21 mouse cellular contexts compared by ENCODE assay signal in the genomic region with DNA sequence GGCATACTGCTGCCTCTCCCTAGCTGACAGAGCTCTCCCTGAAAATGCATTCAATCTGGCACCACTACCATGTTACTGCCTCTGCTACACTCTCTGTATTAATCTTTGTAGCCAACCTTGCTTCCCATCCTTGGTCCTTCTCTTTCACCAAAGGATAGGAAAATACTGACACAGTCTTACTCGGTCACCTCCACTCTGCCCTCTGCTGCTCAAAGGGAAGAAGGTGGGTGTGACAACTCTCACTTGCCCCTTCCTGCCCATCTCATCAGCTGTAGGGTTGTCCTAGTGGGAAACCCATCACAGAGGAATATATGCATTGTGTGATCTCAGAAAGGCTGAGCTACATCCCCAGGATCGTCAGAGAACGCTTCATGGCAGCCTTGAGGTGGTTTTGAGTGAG. TPM values are rescaled to one million over a fixed set of nuclear protein-coding genes. Genes with fewer than 3 reads are reported as not detected.
DNase-seq lines count a peak whose midpoint lies in the region; ATAC-seq and TF ChIP-seq lines count a peak whose summit lies in the region.
"Had no signal": no experiment of that assay in that cellular context is flagged by ENCODE, and none has a peak within 500 bp of the region (broad histone marks: within the 10 kb centered on the region; RNA-seq: fewer than 3 reads in every experiment).

No protein-coding gene starts in this region.

- peaks cover 3% of the 10 kb centered on the region; the same call in 1 of the 2 replicates for H3K4me1 ChIP-seq in forebrain, postnatal 0 days (ENCODE audit: insufficient read depth)
- no peaks in the 10 kb centered on the region for H3K4me1 ChIP-seq in forebrain, embryonic 14.5 days (ENCODE audit: control insufficient read depth, insufficient read depth, low read length)
- no peaks in the 10 kb centered on the region for H3K4me1 ChIP-seq in kidney, postnatal 0 days (replicated peaks; ENCODE audit: insufficient read depth, low read length)
- no peaks in the 10 kb centered on the region for H3K4me1 ChIP-seq in kidney, embryonic 16.5 days (ENCODE audit: insufficient read depth, low read length)
- H3K4me1 ChIP-seq in lung, embryonic 14.5 days (ENCODE audit: insufficient read depth): no peaks in the 10 kb centered on the region
- H3K4me1 ChIP-seq: hindbrain, embryonic 15.5 days; limb, embryonic 15.5 days; megakaryocyte, embryonic 14.5 days; stomach, embryonic 15.5 days had no signal

- H3K9me3 ChIP-seq in forebrain, postnatal 0 days (ENCODE audit: low read length): no peaks in the 10 kb centered on the region
- H3K9me3 ChIP-seq in forebrain, embryonic 14.5 days (replicated peaks; ENCODE audit: control insufficient read depth, low read length): no peaks in the 10 kb centered on the region
- no peaks in the 10 kb centered on the region for H3K9me3 ChIP-seq in kidney, postnatal 0 days (replicated peaks; ENCODE audit: low read length)
- no peaks in the 10 kb centered on the region for H3K9me3 ChIP-seq in kidney, embryonic 16.5 days (ENCODE audit: low read length)
- no peaks in the 10 kb centered on the region for H3K9me3 ChIP-seq in lung, embryonic 14.5 days (ENCODE audit: low read depth, low read length)
- H3K9me3 ChIP-seq: hindbrain, embryonic 15.5 days; limb, embryonic 15.5 days; stomach, embryonic 15.5 days had no signal

- DNase-seq in forebrain, postnatal 0 days: no peak
- no peak for DNase-seq in forebrain, embryonic 14.5 days (ENCODE audit: low spot score)
- no peak for DNase-seq in kidney, postnatal 0 days (ENCODE audit: low spot score)
- DNase-seq in lung, embryonic 14.5 days: no peak
- no peak for DNase-seq in lung, postnatal 4 days
- DNase-seq in brain, adult 2 months (ENCODE audit: low read depth, low spot score): peak; percentile 18
- DNase-seq: cerebellum, adult 11 months; cerebellum, postnatal 14 days; embryo, embryonic 11 days; heart, postnatal 36 days; kidney, adult 11 months; layer of hippocampus, postnatal 36 days; retina, postnatal 1 day; thymus, adult 2 months had no signal

- H3K27me3 ChIP-seq in forebrain, postnatal 0 days (ENCODE audit: insufficient read depth, low read length): no peaks in the 10 kb centered on the region
- H3K27me3 ChIP-seq in forebrain, embryonic 14.5 days (replicated peaks; ENCODE audit: control insufficient read depth, insufficient read depth, low read length): no peaks in the 10 kb centered on the region
- H3K27me3 ChIP-seq in kidney, postnatal 0 days (ENCODE audit: insufficient read depth, low read length): no peaks in the 10 kb centered on the region
- no peaks in the 10 kb centered on the region for H3K27me3 ChIP-seq in kidney, embryonic 16.5 days (ENCODE audit: insufficient read depth, low read length)
- H3K27me3 ChIP-seq in lung, embryonic 14.5 days (ENCODE audit: insufficient read depth, low read length): no peaks in the 10 kb centered on the region
- H3K27me3 ChIP-seq: hindbrain, embryonic 15.5 days; limb, embryonic 15.5 days; megakaryocyte, embryonic 14.5 days; stomach, embryonic 15.5 days had no signal

- H3K4me2 ChIP-seq in forebrain, postnatal 0 days (ENCODE audit: low read depth): no peak overlapping the region
- no peak overlapping the region for H3K4me2 ChIP-seq in forebrain, embryonic 14.5 days (ENCODE audit: low read length)
- H3K4me2 ChIP-seq in kidney, postnatal 0 days (ENCODE audit: low read length): no peak overlapping the region
- H3K4me2 ChIP-seq in kidney, embryonic 16.5 days (replicated peaks; ENCODE audit: low read depth, low read length): no peak overlapping the region
- no peak overlapping the region for H3K4me2 ChIP-seq in lung, embryonic 14.5 days
- H3K4me2 ChIP-seq: heart, embryonic 11.5 days; hindbrain, embryonic 15.5 days; limb, embryonic 15.5 days; stomach, embryonic 15.5 days had no signal

- no peak overlapping the region for H3K9ac ChIP-seq in forebrain, postnatal 0 days
- H3K9ac ChIP-seq in forebrain, embryonic 14.5 days (ENCODE audit: low read length): no peak overlapping the region
- no peak overlapping the region for H3K9ac ChIP-seq in kidney, postnatal 0 days (ENCODE audit: low read depth, low read length)
- H3K9ac ChIP-seq in kidney, embryonic 16.5 days (replicated peaks; ENCODE audit: low read length): no peak overlapping the region
- H3K9ac ChIP-seq in lung, embryonic 14.5 days: no peak overlapping the region
- H3K9ac ChIP-seq: hindbrain, embryonic 15.5 days; limb, embryonic 15.5 days; stomach, embryonic 15.5 days had no signal

- H3K4me3 ChIP-seq in forebrain, postnatal 0 days (ENCODE audit: low read depth, low read length): no peak overlapping the region
- no peak overlapping the region for H3K4me3 ChIP-seq in forebrain, embryonic 14.5 days (ENCODE audit: low read depth, low read length)
- no peak overlapping the region for H3K4me3 ChIP-seq in kidney, postnatal 0 days (replicated peaks; ENCODE audit: low read depth, low read length)
- H3K4me3 ChIP-seq in kidney, embryonic 16.5 days (ENCODE audit: low read length): no peak overlapping the region
- H3K4me3 ChIP-seq in lung, embryonic 14.5 days (ENCODE audit: low read depth, low read length): no peak overlapping the region
- H3K4me3 ChIP-seq: hindbrain, embryonic 15.5 days; limb, embryonic 15.5 days; megakaryocyte, embryonic 14.5 days; stomach, embryonic 15.5 days had no signal

- 83% methylated on average over 3 of the region's 3 CpGs for WGBS in forebrain, postnatal 0 days
- 85% methylated on average over 3 of the region's 3 CpGs for WGBS in forebrain, embryonic 14.5 days
- 76% methylated on average over 3 of the region's 3 CpGs for WGBS in kidney, postnatal 0 days
- WGBS in kidney, embryonic 16.5 days: 83% methylated on average over 3 of the region's 3 CpGs
- WGBS in lung, embryonic 14.5 days: 68% methylated on average over 3 of the region's 3 CpGs

- no peak for ATAC-seq in forebrain, postnatal 0 days
- no peak for ATAC-seq in forebrain, embryonic 14.5 days
- no peak for ATAC-seq in kidney, postnatal 0 days (replicated peaks; ENCODE audit: low FRiP score, low read depth)
- no peak for ATAC-seq in kidney, embryonic 16.5 days (ENCODE audit: low FRiP score, low TSS enrichment)
- ATAC-seq in lung, embryonic 14.5 days (ENCODE audit: insufficient read depth): no peak
- ATAC-seq: forebrain, embryonic 16.5 days had no signal

- peaks cover 32% of the 10 kb centered on the region for H3K36me3 ChIP-seq in forebrain, postnatal 0 days (ENCODE audit: insufficient read depth)
- peaks cover 48% of the 10 kb centered on the region for H3K36me3 ChIP-seq in forebrain, embryonic 14.5 days (ENCODE audit: control insufficient read depth, insufficient read depth, low read length)
- H3K36me3 ChIP-seq in kidney, postnatal 0 days (ENCODE audit: insufficient read depth, low read length): 0 out of 2 replicates have a peak, but pooled peaks cover 3% of the 10 kb centered on the region
- H3K36me3 ChIP-seq in kidney, embryonic 16.5 days (ENCODE audit: insufficient read depth, low read length): no peaks in the 10 kb centered on the region
- H3K36me3 ChIP-seq in lung, embryonic 14.5 days (ENCODE audit: insufficient read depth): no peaks in the 10 kb centered on the region
- H3K36me3 ChIP-seq: limb, embryonic 15.5 days; stomach, embryonic 15.5 days had no signal

- TF ChIP-seq CTCF in forebrain, postnatal 0 days (IDR thresholded peaks at IDR 0.05; ENCODE audit: low read depth): peak; percentile 38
- peak; percentile 53 for TF ChIP-seq CTCF in kidney, postnatal 0 days (IDR thresholded peaks at IDR 0.05; ENCODE audit: low read depth)
- peak; percentile 18; the same call in 1 of the 2 replicates for TF ChIP-seq CTCF in lung, embryonic 14.5 days (IDR thresholded peaks at IDR 0.05; ENCODE audit: low read depth)

- H3K27ac ChIP-seq in forebrain, postnatal 0 days (ENCODE audit: low read depth, low read length): no peak overlapping the region
- no peak overlapping the region for H3K27ac ChIP-seq in forebrain, embryonic 14.5 days (ENCODE audit: low read depth, low read length)
- H3K27ac ChIP-seq in kidney, postnatal 0 days: no peak overlapping the region
- no peak overlapping the region for H3K27ac ChIP-seq in kidney, embryonic 16.5 days (ENCODE audit: low read length)
- no peak overlapping the region for H3K27ac ChIP-seq in lung, embryonic 14.5 days (ENCODE audit: low read depth)
- H3K27ac ChIP-seq: hindbrain, embryonic 15.5 days; limb, embryonic 15.5 days; stomach, embryonic 15.5 days had no signal

RNA-seq across cellular contexts. Expression of a gene that starts 40.5 kb away (rescaled TPM):
- 91.6 and 96.7 TPM in 2 replicates for total RNA-seq in forebrain, postnatal 0 days (2014; rRNA removed)
- polyA plus RNA-seq in forebrain, postnatal 0 days (2015; fragmentation: Nextera tagmentation; extraction: Ambion mirVana): 46.7 and 63.1 TPM in 2 replicates
- 23.1 and 31.7 TPM in 2 replicates for polyA plus RNA-seq in forebrain, embryonic 14.5 days (2014; fragmentation: Nextera tagmentation; extraction: Ambion mirVana)
- 20.4 and 21.0 TPM in 2 replicates for polyA plus RNA-seq in kidney, postnatal 0 days (2015; fragmentation: Nextera tagmentation; extraction: Ambion mirVana)
- 18.1 and 19.5 TPM in 2 replicates for polyA plus RNA-seq in kidney, embryonic 16.5 days (2015; fragmentation: Nextera tagmentation; extraction: Ambion mirVana)
- polyA plus RNA-seq in lung, embryonic 14.5 days (2014; fragmentation: Nextera tagmentation; extraction: Ambion mirVana): 7.1 and 7.5 TPM in 2 replicates
